Mouse (Mus musculus) kidney, adult 10 weeks (tissue): ENCODE measurements around the gene Nfkbib. TPM values are rescaled to one million over a fixed set of nuclear protein-coding genes. Genes with fewer than 3 reads are reported as not detected.

Experiments
- polyA plus RNA-seq: library from polyadenylated mRNA; stranded (reverse); fragments of 350-450 nt; fragmentation: Illumina TruSeq; extraction: RNeasy Lipid Tissue Mini Kit (QIAGEN cat#74804); gene quantifications from one replicate; pipeline ENCODE4 v1.2.3, GENCODE M21; 2014; ENCODE audit warnings: low read depth, low replicate concordance

The Nfkbib gene
- polyA plus RNA-seq = not detected

DNA sequence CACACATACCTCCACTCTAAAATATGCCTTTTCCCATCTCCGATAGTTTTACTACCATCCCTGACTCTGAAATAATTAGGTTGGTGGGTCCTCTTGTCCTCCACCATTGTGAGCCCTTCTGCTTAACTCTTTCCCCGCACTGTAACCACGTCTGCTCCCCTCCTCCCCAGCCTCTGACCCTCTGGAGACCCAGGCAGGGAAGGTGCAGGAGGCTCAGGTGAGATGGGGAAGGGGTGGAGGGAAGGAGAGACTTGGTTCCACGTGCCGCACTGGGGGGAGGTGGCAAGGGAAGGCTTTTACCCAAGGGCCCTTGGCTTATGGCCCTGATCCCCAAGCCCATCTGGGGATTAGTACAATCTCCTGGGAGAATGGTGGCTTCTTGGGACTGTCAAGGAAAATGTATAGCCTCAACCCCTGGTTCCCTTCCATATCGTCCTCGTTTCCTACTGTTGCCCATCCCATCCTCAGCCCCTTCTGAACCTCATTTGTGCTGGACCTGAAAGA lies at the start of gene Nfkbib:
Gene Nfkbib, minus strand, starts transcription at position 51 of the 504 bp plus-strand sequence.

DNA sequence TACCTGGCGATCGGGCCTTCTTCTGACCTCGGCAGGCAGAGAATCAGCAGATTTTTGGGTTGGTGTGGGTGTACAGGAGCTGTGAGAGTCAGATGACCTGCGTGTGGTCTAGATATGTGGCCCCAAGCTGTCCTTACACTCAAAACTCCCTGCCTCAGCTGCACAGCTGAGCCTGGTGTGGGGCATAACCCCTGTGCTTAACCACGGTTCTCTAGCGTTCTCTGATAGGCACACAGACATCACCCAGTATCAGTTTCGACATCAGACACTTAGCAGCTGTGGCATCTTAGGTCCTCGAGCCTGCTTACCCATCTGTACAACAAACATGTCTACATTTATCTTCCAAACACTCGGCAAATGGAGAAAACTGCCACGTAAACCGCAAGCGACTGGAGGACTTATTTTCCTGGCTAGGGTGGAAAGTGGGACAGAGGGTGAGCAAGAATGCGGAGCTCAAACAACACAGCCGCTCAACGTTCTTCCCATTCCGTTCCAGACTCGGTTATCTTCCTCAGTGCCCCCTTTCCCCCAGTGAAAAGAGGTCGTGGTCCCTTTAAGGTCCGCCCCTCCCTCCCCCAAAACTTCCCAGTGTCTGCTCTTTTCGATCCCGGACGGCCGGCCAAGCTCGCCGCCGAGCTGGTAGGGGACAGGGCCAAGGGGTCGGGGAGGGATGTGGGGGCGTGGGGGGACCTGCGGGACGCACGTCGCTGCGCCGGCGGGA lies 41.1 kb upstream of the Nfkbib start, which contains the start of gene Hnrnpl:
Gene Hnrnpl, plus strand, starts transcription at position 321 of the 721 bp plus-strand sequence.

DNA sequence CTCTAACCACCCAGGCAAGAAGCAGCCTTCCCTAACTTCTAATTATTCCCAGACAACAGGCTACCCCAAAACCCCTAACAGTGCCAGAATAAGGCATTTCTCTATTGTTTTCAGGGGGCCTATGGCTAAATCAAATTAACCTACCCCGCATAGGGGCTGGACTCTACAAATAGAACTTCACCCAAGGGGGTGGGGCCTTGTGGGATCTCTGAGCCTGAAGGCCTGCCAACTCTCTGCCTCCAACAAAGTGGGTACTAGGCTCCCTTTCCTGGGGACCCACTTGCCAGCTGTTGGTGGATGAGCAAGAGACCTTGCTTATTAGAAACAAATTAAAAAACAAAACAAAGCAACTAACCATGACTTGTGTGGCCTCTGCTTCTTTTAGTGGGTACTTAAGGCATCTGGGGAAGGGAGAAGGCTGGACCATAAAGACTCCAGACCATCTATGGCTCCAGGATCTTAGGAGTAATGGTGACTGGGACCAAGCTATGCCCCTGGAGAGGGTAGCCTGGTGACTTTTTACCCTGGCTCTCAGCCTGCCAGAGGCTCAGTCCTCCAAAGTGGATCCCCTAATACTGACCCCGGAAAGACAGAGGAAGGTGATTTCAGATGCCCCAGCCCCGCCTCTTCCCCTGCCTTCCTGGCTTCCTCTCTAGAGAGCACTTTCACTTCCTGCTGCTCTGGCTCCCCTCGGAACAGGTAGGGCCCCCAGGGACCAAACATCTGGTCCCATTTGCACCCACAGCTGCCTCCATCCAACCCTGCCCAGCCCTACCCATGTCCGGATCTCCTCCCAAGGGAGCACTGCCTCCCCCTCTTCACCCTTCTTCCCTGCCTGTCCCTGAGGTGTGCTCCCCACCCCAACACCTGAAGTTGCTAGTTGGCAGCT lies 21.2 kb upstream of the Nfkbib start, which contains the start of gene Rinl:
Gene Rinl, plus strand, starts transcription at position 663 of the 889 bp plus-strand sequence.

DNA sequence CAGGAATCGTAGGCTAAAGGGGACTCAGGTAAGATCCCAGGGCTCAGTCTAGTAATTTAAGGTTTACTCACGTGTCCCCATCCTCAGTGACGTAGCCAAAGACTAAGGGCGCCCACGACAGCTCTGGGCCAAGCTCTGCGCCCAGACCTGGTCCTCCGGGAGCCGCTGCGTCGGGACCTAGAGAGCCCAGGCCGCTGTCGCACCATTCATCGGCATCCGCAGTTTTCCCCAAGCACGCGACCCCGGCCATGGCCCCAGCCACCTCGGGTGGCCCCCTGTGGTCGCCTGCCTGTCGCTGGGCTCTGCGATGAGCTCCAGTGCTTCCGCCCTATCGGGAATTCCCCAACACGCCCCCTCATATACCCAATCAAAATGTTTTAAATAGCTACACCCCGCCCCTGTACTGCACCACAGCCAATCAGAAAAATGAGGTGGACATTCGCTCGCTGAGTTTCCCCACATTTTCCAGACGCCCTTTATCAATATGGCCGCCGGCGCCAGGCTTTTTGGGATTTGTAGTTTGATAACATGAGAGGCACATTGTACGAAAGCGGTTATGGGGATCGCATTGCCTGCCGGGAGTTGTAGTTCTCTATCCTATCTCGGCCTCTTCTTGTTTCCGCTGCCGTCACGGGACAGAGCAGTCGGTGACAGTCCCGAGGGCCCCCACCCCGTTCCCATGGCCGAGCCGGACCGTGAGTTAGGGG lies 986 bp downstream of the Nfkbib start, which contains the start of gene Sirt2:
Gene Sirt2, plus strand, starts transcription at position 563 of the 707 bp plus-strand sequence.

DNA sequence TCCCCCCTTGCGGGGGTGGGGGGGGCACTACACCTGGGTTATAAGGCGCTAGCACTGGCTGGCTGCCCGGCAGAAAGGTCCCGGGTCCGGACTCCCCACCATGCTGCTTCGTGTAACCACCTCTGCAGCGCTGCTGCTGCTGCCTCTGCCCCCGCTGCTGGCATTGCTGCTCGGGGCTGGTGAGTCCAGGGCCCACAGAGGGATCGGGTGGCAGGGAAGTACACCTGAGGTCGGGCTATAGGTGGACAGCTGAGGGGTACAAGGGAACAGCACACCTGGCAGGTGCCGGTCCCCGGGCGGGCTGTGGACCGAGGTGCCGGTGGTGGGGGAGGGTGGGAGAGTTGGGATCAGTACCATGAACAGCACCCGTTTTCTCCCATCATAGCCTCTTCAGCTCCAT lies 11.2 kb downstream of the Nfkbib start, which contains the start of gene Ccer2:
Gene Ccer2, plus strand, starts transcription at position 96 of the 400 bp plus-strand sequence.

DNA sequence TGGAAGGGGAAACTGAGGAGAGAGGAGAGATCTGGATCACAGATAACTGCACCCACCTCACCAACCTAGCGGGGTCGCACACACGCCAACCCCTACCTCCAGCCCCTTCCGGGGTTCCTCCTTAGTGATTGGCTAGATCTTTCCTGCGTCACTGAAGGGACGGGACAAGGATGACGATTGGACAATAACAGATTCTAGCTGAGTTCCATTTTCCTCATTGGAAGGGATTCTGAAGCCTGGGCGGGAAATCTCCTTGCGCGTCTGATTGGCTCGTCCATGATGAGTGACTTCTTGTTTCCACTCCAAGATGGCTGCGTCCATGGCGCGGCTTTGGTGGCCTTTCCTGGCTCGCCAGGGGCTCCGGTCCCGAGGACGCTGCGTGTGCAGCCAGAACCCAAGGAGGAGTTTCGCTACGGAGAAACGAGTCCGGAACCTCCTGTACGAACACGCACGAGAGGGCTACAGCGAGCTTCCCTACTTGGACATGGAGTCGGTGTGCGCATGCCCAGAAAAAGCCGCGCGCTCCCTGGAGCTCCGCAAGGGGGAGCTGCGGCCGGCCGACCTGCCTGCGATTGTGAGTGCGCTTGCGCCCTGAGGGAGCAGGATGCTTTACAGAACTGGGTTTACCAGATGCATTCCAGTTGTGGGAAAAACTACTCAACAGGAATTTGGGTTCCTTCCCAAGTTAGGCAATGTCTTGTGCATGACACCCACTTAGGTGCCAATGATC lies 25.4 kb downstream of the Nfkbib start, which contains the start of the genes Mrps12 and Sars2:
Gene Mrps12, minus strand, starts transcription at position 112 of the 730 bp plus-strand sequence.
Gene Sars2, plus strand, starts transcription at position 284 of the 730 bp plus-strand sequence.

DNA sequence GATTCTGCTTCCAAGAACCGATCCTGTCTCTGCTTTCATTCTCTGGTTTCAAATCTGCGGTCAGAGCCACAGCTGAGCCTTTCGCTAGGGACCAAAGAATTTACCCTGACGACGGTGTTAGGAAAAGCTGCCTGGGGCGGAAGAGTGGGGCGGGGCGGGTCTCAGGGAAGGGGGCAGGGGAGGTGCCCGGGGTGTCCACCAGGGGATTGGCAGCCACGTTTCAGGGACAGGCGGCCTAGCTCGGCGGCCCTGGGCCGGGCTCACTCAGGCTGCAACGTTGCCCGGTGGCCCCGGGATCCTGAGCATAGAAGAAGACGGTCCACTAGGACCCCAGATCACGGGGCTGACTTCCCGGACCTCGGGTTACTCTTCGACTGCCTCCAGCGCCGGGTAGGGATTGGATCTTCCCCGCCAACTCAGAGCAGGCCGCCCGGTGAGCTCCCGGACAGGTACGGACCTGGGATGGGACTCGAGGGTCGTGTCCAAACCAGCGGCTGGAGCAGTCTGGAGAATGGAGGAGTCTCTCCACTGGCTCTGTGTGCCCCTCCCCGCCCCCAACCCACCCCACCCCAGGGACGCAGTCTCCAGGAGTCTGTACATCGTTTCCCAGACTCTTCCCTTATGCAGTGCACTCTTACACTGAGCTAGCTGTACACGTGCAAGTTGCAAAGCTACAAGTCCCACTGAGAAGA lies 50.6 kb downstream of the Nfkbib start, which contains the start of gene Fbxo17:
Gene Fbxo17, plus strand, starts transcription at position 215 of the 692 bp plus-strand sequence.

Other genes starting within 250 kb of the Nfkbib start
- not detected for gene Ifnl3, start 244.7 kb downstream of the Nfkbib start, polyA plus RNA-seq
- gene Sycn, start 226.6 kb downstream of the Nfkbib start, polyA plus RNA-seq = not detected
- 0.49 TPM for gene Nccrp1, start 220.3 kb downstream of the Nfkbib start, polyA plus RNA-seq
- 8.9 TPM for gene Samd4b, start 169.4 kb downstream of the Nfkbib start, polyA plus RNA-seq
- 1.2 TPM for gene Pak4, start 169.3 kb downstream of the Nfkbib start, polyA plus RNA-seq
- gene Acp7, start 136.2 kb downstream of the Nfkbib start, polyA plus RNA-seq = not detected
- gene Fbxo27, start 74.7 kb downstream of the Nfkbib start, polyA plus RNA-seq = not detected
- 0.49 TPM for gene Fbxo17, start 50.7 kb downstream of the Nfkbib start, polyA plus RNA-seq
- 28.9 TPM for gene Mrps12, start 25.7 kb downstream of the Nfkbib start, polyA plus RNA-seq
- 0.24 TPM for gene Sars2, start 25.5 kb downstream of the Nfkbib start, polyA plus RNA-seq
- gene Ccer2, start 11.3 kb downstream of the Nfkbib start, polyA plus RNA-seq = not detected
- 20.8 TPM for gene Sirt2, start 777 bp downstream of the Nfkbib start, polyA plus RNA-seq
- 3.4 TPM for gene Rinl, start 21.5 kb upstream of the Nfkbib start, polyA plus RNA-seq
- 173 TPM for gene Hnrnpl, start 41.0 kb upstream of the Nfkbib start, polyA plus RNA-seq
- 25.7 TPM for gene Ech1, start 57.7 kb upstream of the Nfkbib start, polyA plus RNA-seq
- 2.0 TPM for gene Lgals4, start 66.3 kb upstream of the Nfkbib start, polyA plus RNA-seq
- gene Lgals7, start 96.3 kb upstream of the Nfkbib start, polyA plus RNA-seq = not detected
- gene Capn12, start 113.9 kb upstream of the Nfkbib start, polyA plus RNA-seq = not detected
- 31.0 TPM for gene Actn4, start 194.8 kb upstream of the Nfkbib start, polyA plus RNA-seq
- gene Eif3k, start 214.4 kb upstream of the Nfkbib start, polyA plus RNA-seq = 3.8 TPM
- gene Map4k1, start 214.5 kb upstream of the Nfkbib start, polyA plus RNA-seq = not detected